Mouse (Mus musculus): Measurements from ENCODE around the gene Sh2d1b1. TPM values are rescaled to one million over a fixed set of nuclear protein-coding genes. Genes with fewer than 3 reads are reported as not detected.

The Sh2d1b1 gene
- polyA plus RNA-seq, 1 experiment from 2014 or later, result 0.15 TPM

DNA sequence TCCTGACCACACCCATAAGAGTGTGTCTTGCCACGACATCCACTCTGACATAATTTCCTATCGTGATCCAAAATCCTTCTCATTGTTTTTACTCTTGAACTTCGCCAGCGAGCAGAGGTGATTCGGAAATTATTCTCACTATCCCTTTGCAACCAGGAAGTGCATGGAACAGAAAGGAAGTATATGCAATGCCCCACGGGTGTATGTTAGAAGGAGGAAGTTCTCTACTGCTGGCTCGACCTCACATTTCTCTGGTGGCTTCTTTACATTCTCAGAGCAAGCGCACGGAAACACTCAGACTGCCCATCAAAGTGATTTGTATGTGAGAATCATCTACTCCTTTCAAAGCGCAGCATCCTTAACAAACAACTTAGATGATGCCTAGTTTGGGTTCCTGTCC is 27.9 kb downstream of the Sh2d1b1 start:
- no peak for DNase-seq (ENCODE audit: low spot score)
- Histone ChIP-seq H3K4me1 (ENCODE audit: control insufficient read depth, insufficient read depth, low read length) (no peaks in the 10 kb centered on the region), H3K27ac (replicated peaks; ENCODE audit: low read depth, low read length) (no peak overlapping the region), H3K4me3 (ENCODE audit: low read depth, low read length) (no peak overlapping the region), H3K9me3 (ENCODE audit: control insufficient read depth, low read length) (no peaks in the 10 kb centered on the region), H3K9ac (ENCODE audit: low read depth, low read length) (no peak overlapping the region), H3K27me3 (replicated peaks; ENCODE audit: control insufficient read depth, insufficient read depth, low read length) (no peaks in the 10 kb centered on the region), H3K36me3 (ENCODE audit: control insufficient read depth, insufficient read depth, low read length) (no peaks in the 10 kb centered on the region), H3K4me2 (ENCODE audit: low read depth, low read length) (no peak overlapping the region)
- WGBS, result 86% methylated on average over 10 of the region's 10 CpGs
- ATAC-seq (ENCODE audit: low read depth), result no peak

DNA sequence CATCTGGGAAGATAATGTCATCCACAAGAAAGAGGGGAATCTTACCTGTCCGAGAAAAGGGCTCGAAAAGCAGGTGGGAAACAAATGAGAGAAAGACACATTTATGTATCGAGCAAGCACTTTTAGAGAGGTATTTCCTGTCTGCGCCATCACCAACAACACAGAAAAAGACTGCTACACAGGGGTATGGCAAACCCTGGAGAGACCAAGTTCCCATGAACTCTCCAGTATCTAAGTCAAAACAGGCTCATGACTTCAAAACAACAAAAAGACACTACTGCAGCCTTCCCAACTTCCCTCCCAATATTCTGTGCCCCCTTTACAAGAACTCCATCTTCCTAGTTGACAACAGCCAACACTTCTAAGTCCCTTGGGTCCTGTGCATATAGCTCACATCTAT is 29.1 kb downstream of the Sh2d1b1 start, which contains the start of gene Gm7694:
TSS of gene Gm7694 (minus strand) at position 101 of the 400 bp plus-strand sequence.
- Histone ChIP-seq H3K4me3 (ENCODE audit: low read depth, low read length) (no peak within 1 kb of the TSS), H3K9ac (ENCODE audit: low read depth, low read length) (no peak within 1 kb of the TSS), H3K27ac (replicated peaks; ENCODE audit: low read depth, low read length) (no peak within 1 kb of the TSS), H3K4me2 (ENCODE audit: low read depth, low read length) (no peak within 1 kb of the TSS), H3K4me1 (ENCODE audit: control insufficient read depth, insufficient read depth, low read length) (no peaks in the 10 kb centered on the region), H3K36me3 (ENCODE audit: control insufficient read depth, insufficient read depth, low read length) (no peaks in the 10 kb centered on the region), H3K27me3 (replicated peaks; ENCODE audit: control insufficient read depth, insufficient read depth, low read length) (no peaks in the 10 kb centered on the region), H3K9me3 (ENCODE audit: control insufficient read depth, low read length) (no peaks in the 10 kb centered on the region)
- DNase-seq (ENCODE audit: low spot score), result no peak
- no peak for ATAC-seq (ENCODE audit: low read depth)
- 98% methylated on average over 4 of the region's 4 CpGs for WGBS

DNA sequence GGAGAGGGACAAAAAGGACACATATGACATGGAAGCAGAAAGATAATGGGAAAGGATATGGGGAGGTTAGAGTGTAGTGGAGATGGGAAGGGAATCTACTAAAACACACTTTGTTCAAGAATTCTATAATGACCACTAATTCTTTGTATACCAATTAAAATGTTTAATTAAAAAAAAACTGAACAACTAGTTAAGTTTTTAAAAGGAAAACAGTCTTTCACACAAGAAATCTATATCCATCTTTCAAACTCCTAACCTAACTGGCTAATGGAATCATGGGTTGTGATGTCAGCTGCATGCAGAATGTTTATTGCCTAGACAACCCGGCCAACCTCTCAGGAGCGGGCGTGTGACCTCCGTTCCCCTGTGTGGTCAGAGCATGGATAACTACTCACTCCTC is 31.4 kb downstream of the Sh2d1b1 start, which contains the start of gene Spata46:
TSS of gene Spata46 (plus strand) at position 301 of the 400 bp plus-strand sequence.
- Histone ChIP-seq H3K4me1 (ENCODE audit: control insufficient read depth, insufficient read depth, low read length) (no peaks in the 10 kb centered on the region), H3K9ac (ENCODE audit: low read depth, low read length) (no peak within 1 kb of the TSS), H3K4me3 (ENCODE audit: low read depth, low read length) (no peak within 1 kb of the TSS), H3K27ac (replicated peaks; ENCODE audit: low read depth, low read length) (no peak within 1 kb of the TSS), H3K9me3 (ENCODE audit: control insufficient read depth, low read length) (no peaks in the 10 kb centered on the region), H3K4me2 (ENCODE audit: low read depth, low read length) (no peak within 1 kb of the TSS), H3K36me3 (ENCODE audit: control insufficient read depth, insufficient read depth, low read length) (no peaks in the 10 kb centered on the region), H3K27me3 (replicated peaks; ENCODE audit: control insufficient read depth, insufficient read depth, low read length) (no peaks in the 10 kb centered on the region)
- 83% methylated on average over 4 of the region's 4 CpGs for WGBS
- ATAC-seq (ENCODE audit: low read depth) (no peak), DNase-seq (ENCODE audit: low spot score) (no peak)

DNA sequence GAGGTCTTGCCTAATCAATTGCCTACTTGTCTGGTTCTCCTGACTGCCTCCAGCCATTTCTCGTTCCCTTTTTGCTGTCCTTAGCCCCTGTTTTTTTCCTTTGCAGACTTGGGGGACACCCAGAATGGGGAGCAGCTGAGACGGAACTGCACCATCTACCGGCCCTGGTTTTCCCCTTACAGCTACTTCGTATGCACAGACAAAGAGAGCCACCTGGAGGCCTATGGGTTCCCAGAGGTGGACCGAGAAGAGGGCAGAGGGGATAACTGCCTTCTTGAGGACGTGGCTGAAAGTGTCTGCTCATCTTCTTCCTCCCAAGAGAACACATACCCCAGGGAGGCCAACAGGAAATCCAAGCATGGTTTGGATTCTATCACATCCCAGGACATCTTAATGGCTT is 34.3 kb downstream of the Sh2d1b1 start:
- DNase-seq (ENCODE audit: low spot score) (no peak), ATAC-seq (ENCODE audit: low read depth) (no peak)
- no peak overlapping the region for H3K4me3 ChIP-seq (ENCODE audit: low read depth, low read length)
- no peaks in the 10 kb centered on the region for H3K9me3 ChIP-seq (ENCODE audit: control insufficient read depth, low read length)
- no peaks in the 10 kb centered on the region for H3K36me3 ChIP-seq (ENCODE audit: control insufficient read depth, insufficient read depth, low read length)
- H3K4me1 ChIP-seq (ENCODE audit: control insufficient read depth, insufficient read depth, low read length), result no peaks in the 10 kb centered on the region
- no peak overlapping the region for H3K27ac ChIP-seq (replicated peaks; ENCODE audit: low read depth, low read length)
- no peak overlapping the region for H3K4me2 ChIP-seq (ENCODE audit: low read depth, low read length)
- 69% methylated on average over 6 of the region's 6 CpGs for WGBS
- no peaks in the 10 kb centered on the region for H3K27me3 ChIP-seq (replicated peaks; ENCODE audit: control insufficient read depth, insufficient read depth, low read length)
- H3K9ac ChIP-seq (ENCODE audit: low read depth, low read length), result no peak overlapping the region

DNA sequence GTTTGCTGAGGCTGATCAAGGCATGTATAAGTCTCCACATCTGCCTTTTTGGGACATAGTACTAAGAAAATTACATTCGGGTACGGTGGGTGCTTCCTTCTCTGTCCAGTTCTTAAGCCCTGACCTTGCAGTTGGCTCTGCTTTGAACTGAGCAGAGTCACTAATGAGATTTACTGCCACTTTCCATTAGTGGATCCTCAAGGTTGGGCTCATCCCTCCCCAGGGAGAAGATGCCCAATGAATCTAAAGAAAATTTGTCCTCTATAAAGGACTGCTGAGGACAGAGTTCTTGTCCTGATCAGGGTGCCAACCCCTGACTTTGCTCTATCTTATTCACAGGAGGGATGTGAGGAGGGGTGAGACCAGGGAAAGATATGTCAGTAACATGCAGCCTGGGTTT is 44.9 kb downstream of the Sh2d1b1 start:
- Histone ChIP-seq H3K4me3 (ENCODE audit: low read depth, low read length) (no peak overlapping the region), H3K4me2 (ENCODE audit: low read depth, low read length) (no peak overlapping the region), H3K27ac (replicated peaks; ENCODE audit: low read depth, low read length) (no peak overlapping the region), H3K27me3 (replicated peaks; ENCODE audit: control insufficient read depth, insufficient read depth, low read length) (no peaks in the 10 kb centered on the region), H3K9ac (ENCODE audit: low read depth, low read length) (no peak overlapping the region), H3K9me3 (ENCODE audit: control insufficient read depth, low read length) (no peaks in the 10 kb centered on the region), H3K36me3 (ENCODE audit: control insufficient read depth, insufficient read depth, low read length) (peaks cover 7% of the 10 kb centered on the region; the same call in 1 of the 2 replicates), H3K4me1 (ENCODE audit: control insufficient read depth, insufficient read depth, low read length) (no peaks in the 10 kb centered on the region)
- DNase-seq (ENCODE audit: low spot score) (no peak), ATAC-seq (ENCODE audit: low read depth) (no peak)
- WGBS, result 64% methylated on average over 2 of the region's 2 CpGs

DNA sequence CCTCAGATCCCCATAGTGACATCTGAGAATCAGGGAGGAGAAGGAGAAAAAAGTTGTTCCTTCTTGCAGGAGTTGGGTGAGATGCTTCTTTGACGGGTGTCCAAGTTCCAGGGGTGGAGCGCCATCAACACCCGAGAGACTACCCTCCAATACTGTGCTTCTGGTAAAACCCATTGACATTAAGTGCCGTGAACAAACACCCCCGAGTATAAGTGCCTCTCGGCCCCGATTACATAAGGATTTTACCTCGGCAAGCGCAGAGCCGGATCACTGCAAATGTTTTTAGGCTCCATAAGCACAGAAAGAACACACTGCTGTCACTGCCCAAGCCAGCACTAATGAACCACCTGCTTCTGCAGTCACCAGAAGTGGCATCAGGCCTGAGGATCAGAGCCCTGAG is 45.9 kb downstream of the Sh2d1b1 start:
- H3K4me2 ChIP-seq (ENCODE audit: low read depth, low read length), result no peak overlapping the region
- no peaks in the 10 kb centered on the region for H3K27me3 ChIP-seq (replicated peaks; ENCODE audit: control insufficient read depth, insufficient read depth, low read length)
- H3K4me3 ChIP-seq (ENCODE audit: low read depth, low read length), result no peak overlapping the region
- DNase-seq (ENCODE audit: low spot score) (no peak), ATAC-seq (ENCODE audit: low read depth) (no peak)
- H3K4me1 ChIP-seq (ENCODE audit: control insufficient read depth, insufficient read depth, low read length), result no peaks in the 10 kb centered on the region
- H3K9me3 ChIP-seq (ENCODE audit: control insufficient read depth, low read length), result no peaks in the 10 kb centered on the region
- H3K9ac ChIP-seq (ENCODE audit: low read depth, low read length), result no peak overlapping the region
- H3K27ac ChIP-seq (replicated peaks; ENCODE audit: low read depth, low read length), result no peak overlapping the region
- 89% methylated on average over 10 of the region's 10 CpGs for WGBS
- H3K36me3 ChIP-seq (ENCODE audit: control insufficient read depth, insufficient read depth, low read length), result peaks cover 7% of the 10 kb centered on the region; the same call in 1 of the 2 replicates

DNA sequence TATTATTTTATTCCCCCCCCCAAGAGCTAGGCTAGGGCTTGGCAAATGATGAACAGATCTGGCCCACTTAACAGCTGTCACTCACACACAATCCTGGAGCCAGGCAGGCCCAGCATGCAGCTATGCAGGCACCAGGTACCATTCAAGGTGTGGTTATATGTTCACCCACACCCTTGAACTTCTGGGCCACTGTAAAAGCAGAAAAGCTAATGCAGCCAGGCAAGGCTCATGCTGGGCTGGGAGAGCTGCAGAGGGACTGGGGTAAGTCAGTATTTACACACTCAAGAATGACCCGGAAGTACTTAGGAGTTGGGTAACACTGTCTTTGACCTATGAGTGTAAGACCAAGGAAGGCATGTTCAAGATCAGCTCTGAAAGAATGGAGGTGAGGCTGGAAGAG is 47.2 kb downstream of the Sh2d1b1 start:
- H3K27me3 ChIP-seq (replicated peaks; ENCODE audit: control insufficient read depth, insufficient read depth, low read length), result no peaks in the 10 kb centered on the region
- DNase-seq (ENCODE audit: low spot score), result no peak
- peaks cover 2% of the 10 kb centered on the region; the same call in 1 of the 2 replicates for H3K36me3 ChIP-seq (ENCODE audit: control insufficient read depth, insufficient read depth, low read length)
- H3K4me3 ChIP-seq (ENCODE audit: low read depth, low read length), result no peak overlapping the region
- no peak for ATAC-seq (ENCODE audit: low read depth)
- H3K9me3 ChIP-seq (ENCODE audit: control insufficient read depth, low read length), result no peaks in the 10 kb centered on the region
- no peak overlapping the region for H3K4me2 ChIP-seq (ENCODE audit: low read depth, low read length)
- H3K9ac ChIP-seq (ENCODE audit: low read depth, low read length), result no peak overlapping the region
- H3K4me1 ChIP-seq (ENCODE audit: control insufficient read depth, insufficient read depth, low read length), result no peaks in the 10 kb centered on the region
- WGBS, result 84% methylated on average over 1 of the region's 1 CpGs
- H3K27ac ChIP-seq (replicated peaks; ENCODE audit: low read depth, low read length), result no peak overlapping the region

DNA sequence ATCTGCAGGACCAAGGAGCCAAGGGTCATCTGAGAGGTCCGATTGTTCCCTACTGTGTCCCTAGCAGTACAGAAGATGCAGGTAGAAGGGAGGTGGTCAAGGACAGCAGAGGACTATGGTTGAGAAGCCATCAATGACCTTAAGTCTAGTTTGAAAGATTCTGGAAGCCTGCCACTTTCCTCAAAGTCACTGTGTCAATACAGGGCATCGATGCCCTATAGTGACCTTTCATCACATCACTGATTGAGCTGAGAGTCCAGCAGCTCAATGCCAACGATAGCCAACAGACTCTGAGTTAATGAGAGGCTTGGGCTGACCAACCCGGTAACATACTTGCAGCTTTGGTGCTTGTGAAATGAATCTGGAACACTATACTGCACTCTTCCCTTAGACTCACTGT is 48.2 kb downstream of the Sh2d1b1 start:
- Histone ChIP-seq H3K4me1 (ENCODE audit: control insufficient read depth, insufficient read depth, low read length) (no peaks in the 10 kb centered on the region), H3K36me3 (ENCODE audit: control insufficient read depth, insufficient read depth, low read length) (no peaks in the 10 kb centered on the region), H3K4me2 (ENCODE audit: low read depth, low read length) (no peak overlapping the region), H3K27me3 (replicated peaks; ENCODE audit: control insufficient read depth, insufficient read depth, low read length) (no peaks in the 10 kb centered on the region), H3K4me3 (ENCODE audit: low read depth, low read length) (no peak overlapping the region), H3K9ac (ENCODE audit: low read depth, low read length) (no peak overlapping the region), H3K27ac (replicated peaks; ENCODE audit: low read depth, low read length) (no peak overlapping the region), H3K9me3 (ENCODE audit: control insufficient read depth, low read length) (no peaks in the 10 kb centered on the region)
- WGBS, result 97% methylated on average over 4 of the region's 4 CpGs
- DNase-seq (ENCODE audit: low spot score), result no peak
- no peak for ATAC-seq (ENCODE audit: low read depth)

DNA sequence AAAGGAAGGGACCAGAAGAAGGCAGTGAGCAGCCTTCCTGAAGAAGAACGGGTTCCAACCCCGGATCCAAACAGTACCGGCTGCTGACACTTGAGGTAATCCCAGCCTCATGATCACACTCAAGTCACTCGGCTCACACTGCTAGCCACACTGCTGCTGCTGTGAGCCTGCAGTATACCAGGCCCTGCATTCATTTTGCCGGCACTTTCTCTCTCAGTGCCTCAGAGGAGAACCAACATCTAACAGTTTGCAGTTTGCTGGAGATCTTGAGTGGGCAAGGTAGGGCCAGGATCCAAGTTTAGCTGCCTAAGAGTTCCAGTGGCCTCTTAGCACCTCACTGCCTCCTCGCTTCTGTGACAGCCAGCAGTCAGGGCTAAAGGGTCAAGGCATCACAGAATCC is 54.8 kb downstream of the Sh2d1b1 start:
- Histone ChIP-seq H3K9me3 (ENCODE audit: control insufficient read depth, low read length) (no peaks in the 10 kb centered on the region), H3K27me3 (replicated peaks; ENCODE audit: control insufficient read depth, insufficient read depth, low read length) (no peaks in the 10 kb centered on the region), H3K9ac (ENCODE audit: low read depth, low read length) (no peak overlapping the region), H3K4me3 (ENCODE audit: low read depth, low read length) (no peak overlapping the region), H3K4me1 (ENCODE audit: control insufficient read depth, insufficient read depth, low read length) (no peaks in the 10 kb centered on the region), H3K4me2 (ENCODE audit: low read depth, low read length) (no peak overlapping the region), H3K36me3 (ENCODE audit: control insufficient read depth, insufficient read depth, low read length) (no peaks in the 10 kb centered on the region), H3K27ac (replicated peaks; ENCODE audit: low read depth, low read length) (no peak overlapping the region)
- no peak for ATAC-seq (ENCODE audit: low read depth)
- DNase-seq (ENCODE audit: low spot score), result no peak
- 63% methylated on average over 6 of the region's 6 CpGs for WGBS
